Mouse (Mus musculus): ENCODE results near the gene Uqcrc1.
A peak's percentile ranks its signal among the peaks of the same experiment; 100 is the strongest.

The Uqcrc1 gene

DNA sequence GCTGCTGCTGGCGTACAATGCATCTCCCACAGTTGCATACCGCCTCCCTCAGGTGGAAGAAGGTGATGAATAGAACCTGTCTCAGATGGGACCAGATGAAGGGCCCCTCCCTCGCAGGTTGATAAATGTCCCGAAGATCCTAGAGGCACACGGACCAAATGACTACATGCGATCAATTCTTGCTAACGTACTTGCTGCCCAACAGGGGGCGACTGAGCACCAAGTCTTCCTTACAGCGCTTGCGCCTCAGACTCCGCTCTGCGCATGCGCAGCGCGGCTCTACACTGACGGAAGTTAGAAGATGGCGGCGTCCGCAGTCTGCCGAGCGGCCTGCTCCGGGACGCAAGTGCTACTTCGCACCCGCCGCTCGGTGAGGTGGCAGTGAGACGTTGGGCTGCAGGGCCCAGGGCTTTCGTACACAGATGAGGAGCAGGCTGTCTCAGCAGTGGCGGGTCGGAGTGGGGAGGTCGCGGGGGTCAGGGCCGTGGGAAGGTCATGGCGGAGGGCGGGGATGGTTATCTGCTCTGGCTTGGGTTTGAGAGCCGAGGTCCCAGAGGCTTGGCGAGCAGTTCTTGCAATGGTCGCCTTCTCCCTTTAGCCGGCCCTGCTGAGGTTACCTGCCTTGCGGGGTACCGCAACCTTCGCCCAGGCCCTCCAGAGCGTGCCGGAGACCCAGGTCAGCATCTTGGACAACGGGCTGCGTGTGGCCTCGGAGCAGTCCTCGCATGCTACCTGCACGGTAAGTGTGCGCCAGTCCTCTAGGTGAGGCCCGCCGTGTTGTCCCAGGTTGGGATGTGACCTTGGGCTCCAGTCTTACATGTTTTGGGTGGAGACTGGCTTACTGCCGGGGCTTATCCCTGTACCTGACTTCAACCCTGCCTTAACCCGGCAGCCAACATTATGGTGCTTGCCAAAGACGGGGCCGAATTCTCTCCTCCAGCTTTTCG lies at the start of gene Uqcrc1:
TSS of gene Uqcrc1 (plus strand) at position 216 of the 947 bp plus-strand sequence.
- peak; percentile 99 for DNase-seq (ENCODE audit: low read depth)

DNA sequence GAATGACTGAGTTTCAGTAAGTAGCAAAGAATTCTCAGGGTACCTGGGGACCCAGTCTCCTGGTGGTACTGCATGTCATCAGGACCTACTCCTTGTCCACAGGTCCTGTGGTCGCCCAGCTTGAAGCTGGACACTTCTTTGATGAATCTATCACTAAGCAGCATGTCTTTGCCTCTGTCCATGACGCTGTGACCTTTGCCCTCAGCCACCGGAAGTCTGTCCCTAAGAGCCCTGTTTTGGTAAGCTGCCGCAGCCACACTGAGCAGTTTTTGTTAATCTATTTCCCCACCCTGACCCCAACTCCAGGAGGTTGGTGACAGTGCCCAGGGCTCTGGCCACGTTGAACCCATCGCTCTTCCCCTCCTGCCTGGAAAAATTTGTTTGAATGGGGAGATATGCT lies 24.1 kb upstream of the Uqcrc1 start:
- no peak for DNase-seq (ENCODE audit: low read depth)

DNA sequence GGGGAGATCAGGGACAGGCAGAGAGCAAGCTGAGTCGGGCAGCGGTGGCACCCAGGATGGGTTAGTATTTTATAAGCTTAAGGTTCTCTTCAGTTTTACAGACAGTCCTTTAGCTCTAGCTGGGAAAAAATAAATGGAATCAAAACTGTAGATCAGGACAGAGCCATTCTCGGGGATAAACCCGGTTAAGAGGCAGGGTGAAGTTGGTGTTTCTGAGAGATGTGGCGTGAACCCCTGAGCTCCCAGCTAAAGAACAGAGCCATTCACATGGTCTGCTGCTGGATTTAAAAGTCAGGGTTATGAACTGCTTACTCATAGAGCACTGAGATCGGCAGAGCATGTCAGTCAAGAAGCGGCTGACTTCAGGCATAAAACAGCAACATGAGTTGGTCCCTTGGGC lies 23.3 kb upstream of the Uqcrc1 start:
- no peak for DNase-seq (ENCODE audit: low read depth)

DNA sequence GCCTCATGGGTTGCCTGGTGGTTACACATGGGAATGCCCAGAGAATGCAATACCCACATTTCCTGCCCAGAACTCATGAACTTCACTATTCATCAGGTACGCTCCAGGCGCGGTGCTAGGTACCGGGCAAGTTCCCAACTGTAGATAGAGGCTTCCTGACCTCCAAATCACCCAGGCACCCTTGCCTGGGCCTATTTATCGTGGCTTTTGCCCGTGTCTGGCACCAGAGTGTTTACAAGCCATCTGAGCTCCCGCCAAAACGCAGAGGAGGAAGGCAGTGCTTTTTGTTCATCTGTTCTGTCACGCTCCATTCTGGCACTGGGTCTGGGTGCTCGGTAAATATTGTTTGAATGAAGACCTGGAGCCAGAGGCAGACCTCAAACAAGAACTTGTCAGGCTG lies 22.8 kb upstream of the Uqcrc1 start:
- no peak for DNase-seq (ENCODE audit: low read depth)

DNA sequence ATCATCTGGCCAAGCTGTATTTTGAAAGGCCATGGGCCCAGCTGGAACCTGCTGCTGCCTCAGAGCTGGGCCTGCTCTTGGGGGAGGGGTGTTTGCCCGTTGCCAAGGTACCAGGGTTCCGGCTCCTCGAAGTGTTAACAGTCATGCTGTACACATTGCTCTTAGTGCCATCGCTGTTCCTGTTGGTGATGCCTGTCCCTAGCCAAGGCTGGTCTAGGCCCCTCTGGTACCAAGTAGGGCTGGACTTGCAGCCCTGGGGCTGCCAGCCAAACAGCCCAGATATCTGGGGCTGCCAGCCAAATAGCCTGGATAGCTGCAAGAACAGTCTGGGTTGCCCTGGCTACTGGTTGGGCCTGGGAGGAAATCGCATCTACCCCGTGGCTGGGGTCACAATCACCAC lies 21.9 kb upstream of the Uqcrc1 start, which contains the start of gene Tmem89:
TSS of gene Tmem89 (plus strand) at position 129 of the 400 bp plus-strand sequence.
- DNase-seq (ENCODE audit: low read depth) = no peak

DNA sequence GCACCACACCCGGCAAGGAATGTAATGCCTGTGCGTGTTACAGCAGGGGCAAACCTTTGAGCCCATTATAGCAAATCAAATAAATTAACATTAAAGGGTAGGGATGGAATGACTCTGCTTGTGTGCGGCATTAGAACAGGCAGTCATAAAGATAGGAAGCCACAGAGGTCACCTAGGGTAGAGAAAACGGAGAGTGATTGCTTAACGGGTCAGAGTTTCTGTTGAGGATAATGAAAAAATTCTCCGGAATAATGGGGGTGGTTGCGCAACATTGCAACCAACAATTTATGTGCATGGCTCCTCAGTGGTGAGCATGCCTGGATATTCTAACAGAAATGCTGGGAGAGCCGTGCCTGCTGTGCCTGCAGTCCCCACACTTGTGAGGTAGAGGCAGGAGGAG lies 10.5 kb upstream of the Uqcrc1 start:
- no peak for DNase-seq (ENCODE audit: low read depth)

DNA sequence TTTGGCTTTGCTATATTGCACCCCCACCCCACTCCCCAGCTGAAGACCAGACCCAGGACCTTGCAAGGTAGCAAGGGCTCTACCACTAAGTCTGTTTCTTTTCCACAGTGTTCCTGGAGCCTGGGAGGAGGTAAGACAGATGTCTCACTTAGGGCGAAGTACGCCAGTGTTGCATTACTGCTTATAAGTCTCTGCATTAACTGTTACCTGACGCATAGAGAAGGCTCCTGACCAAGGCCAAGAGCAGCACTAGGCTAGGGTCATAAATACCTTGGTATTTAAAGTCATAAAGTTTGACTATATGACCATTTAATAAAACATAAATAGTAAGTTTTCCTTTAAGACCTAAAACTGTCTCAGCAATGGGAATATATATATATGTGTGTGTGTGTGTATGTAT lies 8.0 kb upstream of the Uqcrc1 start:
- no peak for DNase-seq (ENCODE audit: low read depth)

DNA sequence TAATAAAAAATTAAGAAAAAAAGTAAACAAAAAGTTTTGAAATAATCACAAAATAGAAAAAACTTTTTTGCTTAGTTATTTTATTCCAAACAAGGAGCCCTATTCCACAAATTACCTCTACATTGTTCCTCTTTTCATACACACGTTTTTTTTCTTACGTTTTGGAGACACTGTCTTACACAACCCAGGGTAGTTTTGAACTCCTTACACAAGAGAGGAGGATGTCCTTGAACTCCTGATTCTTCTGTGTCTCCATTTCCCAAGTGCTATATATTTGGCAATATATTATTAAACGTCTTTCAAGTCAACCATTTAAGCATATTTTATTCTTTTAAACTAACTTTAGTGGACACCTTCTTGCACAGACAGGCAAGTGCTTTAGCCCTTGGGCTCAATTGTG lies 442 bp upstream of the Uqcrc1 start:
- DNase-seq (ENCODE audit: low read depth) = no peak

DNA sequence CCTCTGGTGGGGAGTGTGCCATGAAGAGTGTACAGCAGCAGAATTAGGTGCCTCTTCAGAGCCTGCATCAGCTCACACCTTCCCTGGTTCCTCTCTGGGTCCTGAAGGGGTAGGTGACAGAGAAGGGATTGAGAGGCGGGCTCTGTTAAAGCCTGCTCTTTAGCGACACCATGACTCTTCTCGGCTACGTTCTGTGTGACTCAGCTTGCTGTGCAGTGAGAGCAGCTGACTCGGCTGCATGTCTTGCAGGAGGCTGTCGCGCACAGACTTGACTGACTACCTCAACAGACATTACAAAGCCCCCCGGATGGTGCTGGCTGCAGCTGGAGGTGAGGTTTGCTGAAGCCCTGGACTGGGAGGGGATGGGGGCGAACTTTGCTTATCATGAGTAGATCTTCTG lies 8.7 kb downstream of the Uqcrc1 start:
- DNase-seq (ENCODE audit: low read depth) = no peak

DNA sequence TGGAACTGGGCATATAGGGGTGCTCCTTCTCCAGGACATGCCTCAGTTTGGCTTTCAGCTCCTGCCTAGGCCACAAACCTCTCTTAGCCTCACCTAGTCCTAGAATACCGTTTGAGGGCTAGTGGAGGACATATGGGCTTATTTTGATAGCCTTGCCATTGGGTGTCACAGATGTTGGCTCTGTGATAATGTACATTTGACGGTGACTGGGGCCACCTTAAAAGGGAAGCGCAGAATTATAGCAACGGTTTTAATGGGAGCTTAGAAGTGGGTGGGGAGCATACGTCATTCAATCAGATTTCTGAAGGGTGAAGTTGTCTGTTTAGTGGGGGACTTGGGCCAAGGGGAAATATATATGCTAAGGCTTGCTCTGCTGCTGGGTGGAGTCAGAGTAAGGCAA lies 9.2 kb downstream of the Uqcrc1 start:
- no peak for DNase-seq (ENCODE audit: low read depth)

DNA sequence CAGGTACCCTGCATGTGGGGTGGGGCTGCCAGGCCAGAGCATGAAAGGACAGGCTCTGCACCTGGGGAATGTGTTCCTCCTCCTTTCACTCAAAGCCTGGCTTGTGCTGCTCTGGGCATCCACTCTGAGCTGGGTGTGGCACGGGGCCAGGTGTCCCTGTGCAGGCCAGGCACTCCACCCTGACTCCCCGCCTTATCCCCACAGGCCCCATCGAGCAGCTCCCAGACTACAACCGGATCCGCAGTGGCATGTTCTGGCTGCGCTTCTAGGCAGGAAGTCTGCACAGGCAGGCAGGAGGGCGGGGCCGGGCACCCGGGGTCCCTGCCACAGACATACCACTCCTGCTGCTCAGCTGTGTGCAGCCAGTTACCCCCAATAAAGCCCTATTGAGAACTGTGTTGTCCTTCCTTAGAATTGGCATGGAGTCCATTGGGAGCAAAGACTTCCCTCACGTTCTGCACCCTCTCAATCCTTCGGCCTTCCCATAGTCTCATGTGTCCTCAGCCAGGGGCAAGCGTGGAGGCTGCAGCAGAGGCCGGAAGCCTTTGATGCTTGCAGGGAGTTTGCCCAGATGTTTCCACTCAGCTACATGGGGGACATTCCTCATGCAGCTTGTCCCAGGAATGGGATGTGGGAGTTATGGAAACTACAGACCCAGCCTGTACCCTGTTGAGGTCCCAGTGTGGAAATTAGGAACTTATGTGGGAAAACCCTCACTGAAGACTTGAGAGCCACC lies 13.0 kb downstream of the Uqcrc1 start:
- no peak for DNase-seq (ENCODE audit: low read depth)

DNA sequence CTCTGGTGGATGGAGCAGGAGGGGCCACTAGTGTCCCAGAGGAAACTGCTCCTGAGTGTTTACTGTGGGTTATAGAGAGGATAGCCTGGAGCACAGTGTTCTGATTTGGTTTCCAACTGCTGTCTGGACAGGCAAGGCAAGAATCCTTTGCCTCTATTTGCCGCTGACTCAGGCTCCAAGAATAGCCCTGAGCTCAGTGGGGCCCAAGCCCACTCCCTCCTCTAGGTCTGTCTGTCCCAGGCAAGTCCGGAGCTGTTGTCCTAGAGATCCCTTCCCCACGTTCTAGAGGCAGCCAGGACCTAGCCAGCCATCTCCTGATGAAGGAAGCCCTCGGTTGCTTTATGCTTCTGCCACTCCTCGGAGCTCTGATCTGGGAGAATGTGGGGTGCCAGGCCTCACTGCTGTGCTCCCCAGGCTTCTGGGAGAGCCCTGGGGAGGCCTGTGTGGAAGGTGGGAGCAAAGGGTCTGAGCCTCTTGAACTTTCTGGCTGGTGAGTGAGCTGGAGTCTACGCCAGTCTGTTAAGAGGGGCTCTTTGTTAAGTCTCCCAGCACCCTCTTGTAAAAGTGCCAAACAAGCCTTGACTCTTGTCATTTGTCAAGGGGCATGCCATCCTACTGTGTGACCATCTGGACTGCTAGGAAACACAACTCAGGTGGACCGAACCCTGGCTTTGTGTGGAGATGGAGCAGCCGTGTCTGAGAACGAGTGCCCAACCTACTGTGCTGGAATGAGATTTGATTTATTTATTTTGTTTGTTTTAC lies 13.7 kb downstream of the Uqcrc1 start:
- DNase-seq (ENCODE audit: low read depth) = no peak

DNA sequence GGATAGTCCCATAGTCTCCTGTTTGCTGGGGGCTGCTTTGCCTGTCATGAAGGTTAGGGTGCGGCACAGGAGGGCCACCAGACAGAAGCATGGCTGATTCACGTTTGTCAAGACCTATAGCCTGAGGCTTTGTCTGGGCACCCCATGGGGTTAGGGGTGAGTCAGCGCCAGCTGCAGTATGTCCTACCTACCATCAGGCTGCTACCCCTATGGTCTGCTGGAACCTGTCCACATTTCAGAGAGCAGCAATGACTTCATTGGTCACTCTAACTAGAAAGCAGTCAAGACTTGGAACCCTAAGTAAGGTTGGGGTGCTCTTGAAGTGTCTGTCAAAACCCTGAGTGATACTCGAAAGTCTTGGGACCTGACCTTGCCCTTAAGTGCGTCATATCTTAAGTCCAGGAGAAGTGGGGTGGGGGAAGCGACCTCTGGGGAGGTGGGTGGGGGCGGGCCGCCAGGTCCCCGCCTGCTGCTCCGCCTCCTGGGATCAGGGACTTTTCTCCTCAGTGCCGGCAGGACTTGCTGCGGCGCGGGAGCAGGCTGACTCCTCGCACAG lies 16.7 kb downstream of the Uqcrc1 start, which contains the start of gene Col7a1:
TSS of gene Col7a1 (plus strand) at position 506 of the 556 bp plus-strand sequence.
- DNase-seq (ENCODE audit: low read depth) = no peak

DNA sequence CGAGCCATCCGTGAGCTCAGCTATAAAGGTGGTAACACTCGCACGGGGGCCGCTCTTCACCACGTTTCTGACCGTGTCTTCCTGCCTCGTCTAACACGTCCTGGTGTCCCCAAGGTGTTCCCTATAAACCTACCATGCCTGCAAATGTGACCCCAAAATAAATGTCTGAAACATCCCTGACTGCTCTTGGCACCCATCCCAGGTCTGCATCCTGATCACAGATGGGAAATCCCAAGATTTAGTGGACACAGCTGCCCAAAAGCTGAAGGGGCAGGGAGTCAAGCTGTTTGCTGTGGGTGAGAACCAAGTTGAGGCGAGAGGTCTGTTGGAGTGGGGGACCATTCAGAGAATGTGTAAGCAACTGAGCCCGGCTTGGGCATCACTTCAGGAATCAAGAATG lies 18.8 kb downstream of the Uqcrc1 start:
- no peak for DNase-seq (ENCODE audit: low read depth)

DNA sequence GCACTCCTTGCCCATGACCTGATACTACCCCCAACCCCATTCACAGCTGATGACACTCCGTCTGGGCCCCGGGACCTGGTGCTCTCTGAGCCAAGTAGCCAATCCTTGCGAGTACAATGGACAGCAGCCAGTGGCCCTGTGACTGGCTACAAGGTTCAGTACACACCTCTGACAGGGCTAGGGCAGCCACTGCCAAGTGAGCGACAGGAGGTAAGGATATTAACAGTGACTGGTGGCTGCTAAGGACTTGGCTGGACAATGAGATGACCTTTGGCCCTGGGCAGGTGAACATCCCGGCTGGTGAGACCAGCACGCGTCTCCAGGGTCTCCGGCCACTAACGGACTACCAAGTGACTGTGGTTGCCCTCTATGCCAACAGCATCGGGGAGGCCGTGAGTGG lies 19.4 kb downstream of the Uqcrc1 start:
- no peak for DNase-seq (ENCODE audit: low read depth)

DNA sequence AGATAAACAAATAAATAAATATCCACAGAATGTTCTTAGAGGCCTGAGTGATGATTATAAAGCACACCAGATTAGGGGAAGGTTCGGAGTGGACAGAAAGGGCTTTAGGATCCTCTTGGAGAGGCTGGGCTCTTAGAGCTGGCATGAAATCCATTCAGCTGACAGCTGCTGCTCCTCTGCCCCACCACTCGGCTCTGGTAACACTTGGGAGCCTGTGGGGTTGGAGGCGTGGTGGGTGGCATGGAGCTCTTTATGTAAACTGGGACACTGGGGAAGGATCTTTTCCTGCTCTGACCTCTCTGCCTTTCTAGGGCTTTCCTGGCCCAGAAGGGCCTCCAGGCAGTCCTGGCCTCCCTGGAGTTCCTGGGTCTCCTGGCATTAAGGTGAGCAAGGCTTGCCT lies 27.1 kb downstream of the Uqcrc1 start:
- DNase-seq (ENCODE audit: low read depth) = no peak

DNA sequence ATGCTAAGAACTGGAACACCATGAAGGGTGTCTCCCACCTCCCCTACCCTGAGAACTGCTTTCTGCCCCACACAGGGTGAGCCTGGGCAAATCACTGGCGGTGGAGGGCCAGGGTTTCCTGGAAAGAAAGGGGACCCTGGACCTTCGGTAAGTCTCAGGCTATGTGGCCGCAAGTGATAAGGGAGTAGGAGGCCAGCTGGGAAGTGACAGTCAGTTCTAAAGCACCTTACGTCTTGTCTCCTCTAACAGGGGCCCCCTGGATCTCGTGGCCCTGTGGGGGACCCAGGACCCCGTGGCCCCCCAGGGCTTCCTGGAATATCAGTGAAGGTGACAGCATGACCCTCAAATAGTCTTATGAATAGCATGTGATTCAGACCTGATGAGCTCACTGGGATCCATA lies 27.9 kb downstream of the Uqcrc1 start:
- DNase-seq (ENCODE audit: low read depth) = no peak

DNA sequence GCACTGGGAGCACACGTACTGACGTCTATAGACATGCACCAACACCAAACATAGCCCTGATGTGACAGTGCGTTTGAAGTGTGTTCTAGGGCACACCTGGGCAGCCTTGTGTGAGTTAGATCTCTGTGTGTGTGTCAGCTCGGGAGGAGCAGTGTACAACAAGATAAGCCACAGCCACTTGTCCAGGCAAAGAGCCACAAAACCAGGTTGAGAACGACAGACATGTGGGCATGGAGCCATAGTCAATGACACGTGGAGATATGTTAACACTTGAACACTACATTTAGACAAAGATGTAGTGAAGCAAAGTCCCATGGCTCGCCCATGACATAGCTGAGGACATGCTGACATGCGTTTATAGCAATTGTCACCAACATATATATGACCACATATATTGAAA lies 34.2 kb downstream of the Uqcrc1 start:
- no peak for DNase-seq (ENCODE audit: low read depth)

DNA sequence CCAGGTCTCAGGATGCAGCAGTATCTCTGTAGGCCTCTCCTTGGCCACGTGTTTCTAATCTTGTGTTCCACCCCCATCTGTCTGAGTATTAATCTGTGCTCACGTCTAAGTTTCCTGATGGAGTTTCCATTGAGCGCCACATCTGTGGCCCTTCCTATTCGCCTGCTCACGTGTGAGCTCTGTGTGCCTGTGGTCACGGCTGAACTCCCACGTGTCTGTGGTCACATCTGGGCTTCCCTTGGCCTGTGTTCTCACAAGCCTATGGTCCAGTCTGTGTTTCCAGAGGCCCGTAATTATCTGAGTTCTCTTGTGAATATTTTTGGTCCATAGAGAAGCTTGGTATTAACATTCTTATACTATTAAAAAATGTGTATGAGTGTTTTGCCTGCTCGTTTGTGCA lies 40.0 kb downstream of the Uqcrc1 start:
- no peak for DNase-seq (ENCODE audit: low read depth)

DNA sequence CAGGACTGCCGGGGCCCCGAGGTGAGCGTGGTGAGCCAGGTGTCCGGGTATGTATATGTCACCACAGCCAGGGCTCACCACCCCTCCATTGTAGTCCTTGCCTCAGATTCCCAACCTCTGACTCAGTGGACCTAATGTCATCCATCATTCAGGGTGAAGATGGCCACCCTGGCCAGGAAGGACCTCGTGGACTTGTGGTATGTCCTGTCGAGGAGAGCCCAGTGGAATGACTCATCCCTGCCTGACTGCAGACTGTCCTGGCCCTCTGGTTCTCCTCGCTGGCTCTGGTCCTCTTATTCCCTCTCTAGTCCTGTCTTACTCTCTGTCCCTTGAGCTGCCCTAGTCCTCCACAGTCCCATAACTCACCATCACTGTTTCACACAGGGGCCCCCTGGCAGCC lies 41.5 kb downstream of the Uqcrc1 start:
- DNase-seq (ENCODE audit: low read depth) = no peak

DNA sequence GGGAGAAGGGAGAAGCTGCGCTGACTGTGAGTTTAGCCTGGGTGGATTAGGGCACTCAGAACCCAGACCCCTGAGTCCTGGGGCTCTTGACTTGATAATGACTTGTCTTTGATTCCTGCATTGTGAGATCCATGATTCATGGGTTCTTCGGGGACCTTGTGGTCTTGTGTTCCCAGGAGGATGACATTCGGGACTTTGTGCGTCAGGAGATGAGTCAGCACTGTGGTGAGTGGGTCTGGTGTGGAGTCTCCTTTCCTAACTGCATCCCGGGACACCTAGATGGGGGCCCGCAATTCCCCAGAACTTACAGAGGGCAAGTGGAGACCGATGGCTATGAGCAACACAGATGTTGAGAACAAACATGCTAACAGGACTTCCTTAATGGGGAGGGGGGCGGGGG lies 46.1 kb downstream of the Uqcrc1 start:
- DNase-seq (ENCODE audit: low read depth) = no peak

DNA sequence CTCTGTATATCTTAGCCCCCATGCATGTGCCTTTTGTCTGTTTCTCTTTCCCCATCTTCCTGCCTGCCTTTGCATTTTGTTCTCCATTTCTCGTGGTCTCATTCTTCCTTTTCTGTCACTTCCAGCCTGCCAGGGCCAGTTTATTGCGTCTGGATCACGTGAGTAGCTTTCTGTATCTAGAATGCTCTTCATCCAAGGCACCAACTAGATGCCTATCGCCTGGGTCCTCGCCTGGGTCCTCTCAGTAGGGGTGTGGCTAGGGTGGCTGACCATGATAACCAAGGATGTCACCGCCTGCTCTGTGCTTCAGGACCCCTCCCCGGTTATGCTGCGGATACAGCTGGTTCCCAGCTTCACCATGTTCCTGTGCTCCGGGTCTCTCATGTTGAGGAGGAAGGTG lies 46.8 kb downstream of the Uqcrc1 start:
- no peak for DNase-seq (ENCODE audit: low read depth)
